Mouse (Mus musculus) retina, postnatal 7 days (tissue): ENCODE measurements at regions not wholly inside any gene's neighbourhood (a gene's known extent, or its start where the extent isn't known, plus 50 kb on each side); places are given as distances from the start of the nearest gene placed in this dataset.
"Not testable (repeated sequence)": the region's sequence is repeated elsewhere in the genome, so short reads cannot be mapped to it uniquely, and the experiment has no call there.

Experiments used
- DNase-seq: peaks from one replicate; pipeline ENCODE4 v3.0.0-alpha.2; 2012; ENCODE audit warnings: low read depth, low spot score

DNA sequence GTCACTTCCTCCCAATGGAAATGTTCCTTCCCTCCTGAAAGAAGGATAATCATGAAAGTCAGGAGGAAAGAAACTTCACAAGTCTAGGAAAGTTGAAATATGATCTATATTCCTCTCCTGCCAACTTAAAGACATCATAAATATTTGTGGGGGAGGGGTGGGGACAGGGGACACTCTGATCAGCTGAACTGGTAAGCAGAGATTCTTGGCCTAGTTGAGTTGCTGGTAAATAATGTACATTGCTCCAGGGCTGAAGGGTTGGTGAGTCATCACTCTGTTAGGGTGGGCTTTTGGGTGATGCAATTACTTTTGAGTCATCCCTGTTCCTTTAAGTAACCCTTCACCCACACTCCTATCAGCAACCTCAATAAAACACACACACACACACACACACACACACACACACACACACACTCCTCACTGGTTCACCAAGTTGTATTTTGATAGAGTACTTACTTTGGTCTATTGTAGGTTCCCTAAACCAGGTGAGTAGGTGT lies 56.0 kb downstream of the Ccdc71l start:
- no peak for DNase-seq

DNA sequence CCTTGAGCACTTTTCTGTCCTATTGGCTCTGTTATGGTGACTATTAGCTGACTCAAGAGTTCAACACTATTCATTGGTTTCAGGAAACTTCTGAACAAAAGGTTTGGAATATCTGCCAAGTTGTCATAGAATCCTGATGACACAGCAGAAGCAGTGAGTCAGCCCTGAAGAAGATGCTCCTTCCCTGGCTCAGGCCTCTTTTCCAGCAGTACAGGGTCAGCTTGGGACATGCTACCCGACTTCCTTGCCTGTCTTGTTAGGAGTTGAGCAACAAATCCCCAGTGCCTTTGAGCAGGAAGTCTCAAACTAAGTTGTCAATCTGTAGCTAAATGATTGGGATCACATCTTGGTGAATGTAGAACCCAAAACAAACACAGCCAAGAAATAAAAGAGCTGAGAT lies 56.6 kb downstream of the Ccdc71l start:
- DNase-seq, result no peak

DNA sequence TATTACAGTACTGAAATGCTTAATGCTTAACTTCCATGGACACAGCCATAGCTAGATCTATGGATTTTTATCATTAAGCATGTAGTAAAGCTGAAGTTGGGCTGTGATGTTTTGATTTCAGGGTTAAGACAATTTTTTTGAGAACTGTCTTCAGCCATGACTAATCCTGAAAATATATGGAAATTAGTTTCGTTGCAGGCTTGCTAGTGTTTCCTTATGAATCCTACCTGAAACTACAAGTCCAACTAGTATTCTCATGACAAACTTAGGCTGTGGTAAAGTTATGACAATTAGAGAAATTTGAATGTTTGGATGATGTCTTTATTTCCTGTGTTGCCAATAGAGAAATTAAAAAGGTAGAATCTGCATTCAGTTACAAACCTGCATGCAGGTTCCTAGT lies 59.7 kb downstream of the Ccdc71l start:
- DNase-seq, result no peak

DNA sequence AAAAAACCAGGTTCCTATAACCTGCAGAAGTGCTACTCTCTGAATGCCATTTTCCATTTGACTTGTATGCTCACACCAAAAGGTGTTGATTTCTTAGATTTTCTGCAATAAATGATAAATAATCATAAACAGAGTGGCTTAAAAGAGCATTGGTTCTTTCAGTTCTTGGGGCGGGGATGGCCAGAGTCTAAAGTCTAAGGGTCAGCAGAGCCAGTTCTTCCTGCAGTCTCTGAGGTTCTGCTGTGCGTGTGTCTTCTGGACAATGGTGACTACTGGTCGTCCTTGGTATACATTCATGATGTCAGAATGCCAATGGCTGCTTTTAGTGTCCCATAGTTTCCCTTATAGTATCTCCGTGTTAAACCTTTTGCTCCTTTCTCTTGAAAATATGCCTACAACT lies 66.3 kb downstream of the Ccdc71l start:
- DNase-seq, result no peak

DNA sequence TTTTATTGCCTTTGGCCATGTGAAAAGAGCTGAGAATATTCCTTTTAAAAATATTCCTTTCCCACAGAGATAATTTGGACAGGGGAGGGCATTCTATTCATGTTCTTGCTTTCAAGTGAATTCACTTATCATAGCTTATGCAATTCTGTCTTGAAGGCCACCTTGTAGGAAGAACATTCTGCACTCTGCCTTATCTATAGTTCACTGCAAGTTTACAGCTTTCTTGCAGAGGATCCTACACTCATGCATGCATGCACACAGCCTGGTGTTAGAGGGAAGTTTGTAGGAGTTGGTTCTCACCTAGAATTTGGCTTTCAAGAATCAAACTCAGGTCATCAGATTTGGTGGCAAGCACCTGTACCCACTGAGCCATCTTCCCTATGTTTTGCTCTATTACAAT lies 67.4 kb downstream of the Ccdc71l start:
- no peak for DNase-seq

- no peak for DNase-seq
Measured at GRCm38 (mm10) chr12:32449373-32449772, 70.9 kb downstream of the Ccdc71l start.

DNA sequence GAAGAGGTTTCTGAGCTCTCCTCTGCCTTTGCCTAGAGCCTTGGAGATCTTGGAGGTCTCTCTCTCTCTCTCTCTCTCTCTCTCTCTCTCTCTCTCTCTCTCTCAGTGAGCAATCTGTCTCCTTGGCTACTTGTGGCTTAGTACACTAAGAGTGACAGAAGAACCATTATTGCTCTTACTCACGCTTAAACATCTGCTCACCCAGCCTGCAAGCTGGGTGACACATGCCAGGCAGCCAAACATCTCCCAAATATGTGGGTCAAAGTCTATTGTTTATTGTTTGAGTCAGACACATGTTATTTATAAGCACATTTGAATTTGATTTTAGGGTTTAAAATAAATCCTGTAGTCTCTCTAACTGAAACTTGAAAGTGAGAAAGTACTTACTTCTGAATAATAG lies 72.7 kb downstream of the Ccdc71l start:
- DNase-seq, result no peak

GRCm38 (mm10) chr12:32454794-32455193 lies 76.3 kb downstream of the Ccdc71l start:
- no peak for DNase-seq

GRCm38 (mm10) chr12:32455231-32455630 lies 76.7 kb downstream of the Ccdc71l start:
- not testable (repeated sequence) for DNase-seq

GRCm38 (mm10) chr12:32455913-32456312 lies 77.4 kb downstream of the Ccdc71l start:
- DNase-seq, result no peak

- no peak for DNase-seq
Measured at GRCm38 (mm10) chr12:32456796-32457195, 78.3 kb downstream of the Ccdc71l start.

GRCm38 (mm10) chr12:32458386-32458785 lies 79.9 kb downstream of the Ccdc71l start:
- no peak for DNase-seq

- no peak for DNase-seq
Measured at GRCm38 (mm10) chr12:32460330-32460998, 82.0 kb downstream of the Ccdc71l start.

GRCm38 (mm10) chr12:32465371-32465770 lies 86.9 kb downstream of the Ccdc71l start:
- DNase-seq, result no peak

DNA sequence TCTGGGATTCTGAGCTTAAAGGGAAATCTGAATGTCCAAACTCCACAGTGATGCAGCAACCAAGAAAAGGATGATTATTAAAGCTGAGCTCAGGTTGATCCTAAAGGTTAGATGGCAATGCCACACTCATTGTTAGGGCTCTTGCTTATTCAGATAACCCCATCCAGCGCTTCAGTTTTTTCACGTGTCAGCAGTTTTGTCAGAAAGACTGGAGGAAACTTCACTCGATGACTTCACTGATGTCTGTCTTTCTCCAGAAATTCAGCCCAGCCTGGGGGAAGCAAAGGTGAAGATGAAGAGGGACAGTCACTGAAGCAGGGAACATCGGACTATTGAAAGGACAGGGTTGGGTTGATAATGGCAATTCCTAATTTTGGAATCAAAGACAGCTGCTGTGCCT lies 91.4 kb downstream of the Ccdc71l start:
- DNase-seq, result no peak

- no peak for DNase-seq
Measured at GRCm38 (mm10) chr12:32479451-32479850, 100.9 kb downstream of the Ccdc71l start.

DNA sequence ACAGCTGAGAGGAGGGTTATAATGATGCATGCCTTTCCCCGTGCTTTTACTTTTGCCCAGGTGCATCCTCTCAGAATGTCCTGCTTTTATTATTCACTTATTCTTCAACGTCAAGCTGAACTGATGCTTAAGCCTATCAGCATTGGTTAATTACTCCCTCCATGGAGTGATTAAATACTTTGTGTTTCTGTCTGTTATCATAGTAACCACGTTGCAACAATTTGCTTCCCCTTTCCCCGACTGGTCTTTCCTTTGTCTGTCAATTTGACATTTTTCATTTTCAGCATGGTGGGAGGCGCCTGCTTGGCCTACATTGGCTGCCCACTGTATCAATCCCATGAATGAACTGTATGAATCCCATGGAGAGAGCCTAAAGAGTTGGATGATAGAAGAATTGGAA lies 101.8 kb downstream of the Ccdc71l start:
- no peak for DNase-seq

DNA sequence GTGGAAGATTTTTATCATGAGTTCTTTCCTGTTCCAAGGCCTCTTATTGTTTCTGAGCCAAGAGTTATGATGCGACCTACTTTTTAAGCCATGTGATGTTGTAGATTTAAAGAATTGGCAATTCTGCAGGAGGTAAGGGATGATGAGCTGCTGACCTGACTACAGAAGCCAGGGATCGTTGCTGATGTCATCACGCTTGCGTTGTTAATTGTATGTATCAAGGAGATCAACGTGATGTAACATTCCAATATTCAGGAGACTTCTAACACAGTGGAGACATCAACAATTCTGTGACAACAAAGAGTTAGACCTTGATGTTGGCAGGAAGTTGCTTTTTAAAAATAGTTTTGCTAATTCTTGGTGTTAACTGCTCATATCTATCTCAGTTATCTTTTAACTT lies 102.5 kb downstream of the Ccdc71l start:
- no peak for DNase-seq

- DNase-seq, result no peak
Measured at GRCm38 (mm10) chr12:32482343-32482742, 103.8 kb downstream of the Ccdc71l start.

GRCm38 (mm10) chr12:32482777-32483176 lies 104.3 kb downstream of the Ccdc71l start:
- no peak for DNase-seq

- DNase-seq, result no peak
Measured at GRCm38 (mm10) chr12:32486246-32486645, 107.7 kb downstream of the Ccdc71l start.

GRCm38 (mm10) chr12:32486729-32487128 lies 108.2 kb downstream of the Ccdc71l start:
- no peak for DNase-seq

DNA sequence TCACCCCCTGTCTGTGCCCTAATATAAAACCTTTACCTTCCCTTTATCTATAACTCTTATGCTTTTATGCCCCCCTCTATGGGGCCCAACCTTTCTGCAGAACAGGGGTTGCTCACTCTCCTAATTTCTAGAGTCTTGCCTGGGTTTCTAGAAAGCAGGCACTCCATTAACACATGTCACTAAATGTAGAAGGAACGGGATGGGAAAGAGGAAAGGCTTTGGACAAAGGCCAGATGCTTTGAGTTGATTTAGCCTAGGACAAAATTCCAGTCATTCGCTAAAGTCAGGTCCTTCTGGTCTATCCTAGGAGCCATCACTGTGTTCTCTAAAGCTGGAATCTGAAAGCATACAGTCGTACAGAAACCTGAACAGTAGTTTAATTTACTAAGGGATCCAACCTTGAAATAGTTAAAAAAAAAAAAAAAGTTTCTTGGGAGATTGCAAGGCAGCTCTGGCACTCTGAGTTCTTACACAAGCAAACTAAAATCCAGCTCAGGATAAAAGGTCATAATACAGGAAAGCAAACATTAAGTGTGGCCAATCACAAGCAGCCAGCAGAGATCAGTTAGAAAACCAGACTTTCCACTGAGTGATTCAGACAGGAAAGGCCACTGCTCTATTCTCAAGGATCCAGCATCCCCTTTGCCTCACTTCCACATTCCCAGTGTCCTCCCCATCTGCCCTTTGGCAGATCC lies 109.5 kb downstream of the Ccdc71l start:
- no peak for DNase-seq
